Mouse (Mus musculus) layer of hippocampus, postnatal 25 days (tissue): Measurements from ENCODE around the gene Pdzd3. TPM values are rescaled to one million over a fixed set of nuclear protein-coding genes. Genes with fewer than 3 reads are reported as not detected.
"Not testable (repeated sequence)": the region's sequence is repeated elsewhere in the genome, so short reads cannot be mapped to it uniquely, and the experiment has no call there.

Experiments
- DNase-seq, 2 experiments: peaks; one replicate each; pipeline ENCODE4 v3.0.0; 2022; ENCODE audit warnings: mixed read lengths in 2 of 2, low spot score in 1 of 2; ENCODE audit errors: extremely low spot score in 1 of 2
- total RNA-seq, 2 experiments: library from RNA; stranded (reverse); gene quantifications; 2 replicates each; pipeline ENCODE4 v1.2.3; 2021

Pdzd3 gene
- total RNA-seq = 1 to 10 TPM; 1.3 to 1.4 TPM

- DNase-seq = no peak
Observed at GRCm38 (mm10) chr9:44251314-44251713, at the start of gene Pdzd3. Gene Pdzd3 (minus strand): TSS chr9:44251471.

GRCm38 (mm10) chr9:44300001-44300400 is 48.7 kb upstream of the Pdzd3 start:
- DNase-seq = not testable (repeated sequence)

GRCm38 (mm10) chr9:44292490-44292889 is 41.2 kb upstream of the Pdzd3 start:
- DNase-seq = no peak

GRCm38 (mm10) chr9:44288959-44289291 is 37.7 kb upstream of the Pdzd3 start:
- no peak for DNase-seq

- DNase-seq = peak; percentile 40 to 49
Observed at GRCm38 (mm10) chr9:44288076-44288958, 37.0 kb upstream of the Pdzd3 start, which contains the start of gene Abcg4. Gene Abcg4 (minus strand): TSS chr9:44288615.

GRCm38 (mm10) chr9:44287401-44288075 is 36.3 kb upstream of the Pdzd3 start:
- DNase-seq = peak in 1 of 2 experiments; percentile 35

- peak in 1 of 2 experiments; percentile 35 for DNase-seq
Observed at GRCm38 (mm10) chr9:44287003-44287400, 35.7 kb upstream of the Pdzd3 start.

GRCm38 (mm10) chr9:44286256-44286850 is 35.1 kb upstream of the Pdzd3 start:
- no peak for DNase-seq

- DNase-seq = no peak
Observed at GRCm38 (mm10) chr9:44283183-44283582, 31.9 kb upstream of the Pdzd3 start.

- no peak for DNase-seq
Observed at GRCm38 (mm10) chr9:44269973-44270372, 18.7 kb upstream of the Pdzd3 start.

- peak in 1 of 2 experiments; percentile 39 for DNase-seq
Observed at GRCm38 (mm10) chr9:44269077-44269476, 17.8 kb upstream of the Pdzd3 start.

GRCm38 (mm10) chr9:44268432-44268831 is 17.2 kb upstream of the Pdzd3 start, which contains the start of gene Nlrx1:
Gene Nlrx1 (minus strand): TSS chr9:44268599.
- DNase-seq = no peak

- peak; percentile 79 to 80 for DNase-seq
Observed at GRCm38 (mm10) chr9:44268027-44268360, 16.7 kb upstream of the Pdzd3 start.

GRCm38 (mm10) chr9:44267319-44268026 is 16.2 kb upstream of the Pdzd3 start:
- DNase-seq = peak in 1 of 2 experiments; percentile 33

- DNase-seq = no peak
Observed at GRCm38 (mm10) chr9:44266478-44267226, 15.4 kb upstream of the Pdzd3 start.

- DNase-seq = no peak
Observed at GRCm38 (mm10) chr9:44261388-44261787, 10.1 kb upstream of the Pdzd3 start.

GRCm38 (mm10) chr9:44259014-44259413 is 7.7 kb upstream of the Pdzd3 start:
- no peak for DNase-seq

- DNase-seq = no peak
Observed at GRCm38 (mm10) chr9:44256213-44256612, 4.9 kb upstream of the Pdzd3 start.

GRCm38 (mm10) chr9:44255136-44255521 is 3.9 kb upstream of the Pdzd3 start:
- no peak for DNase-seq
